Mouse (Mus musculus) adrenal gland, adult 18-20 months (tissue): ENCODE results near the gene Aatk. TPM values are rescaled to one million over a fixed set of nuclear protein-coding genes. Genes with fewer than 3 reads are reported as not detected.

ENCODE experiments used
- DNase-seq, 2 experiments: peaks; one replicate each; pipeline ENCODE4 v3.0.0; 2021 to 2022; ENCODE audit warnings: low spot score in 2 of 2
- total RNA-seq, 2 experiments: library from RNA; stranded (reverse); gene quantifications; 1 replicate in 1 of 2; 2 replicates in 1 of 2; pipeline ENCODE4 v1.2.3; 2021

Aatk gene
- total RNA-seq, 2 experiments from 2014 or later, result 10.3 to 22.0 TPM

DNA sequence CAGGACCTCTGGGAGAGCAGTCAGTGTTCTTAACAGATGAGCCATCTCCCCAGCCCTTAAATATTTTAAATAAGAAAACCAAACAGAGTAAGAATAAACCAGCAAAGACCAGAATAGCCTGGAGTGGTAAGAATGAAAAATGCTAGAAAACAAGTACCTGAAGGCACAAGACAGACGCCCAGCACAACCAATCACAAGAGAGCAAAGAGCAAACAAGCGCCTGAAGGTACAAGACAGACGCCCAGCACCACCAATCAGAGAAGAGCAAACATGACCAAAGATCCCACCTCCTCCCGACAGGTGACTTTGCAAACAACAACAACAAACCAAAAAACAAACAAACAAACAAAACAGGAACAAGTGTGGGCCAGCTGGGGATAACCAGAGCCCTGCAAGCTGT lies 6.9 kb upstream of the Aatk start:
- DNase-seq, result no peak

DNA sequence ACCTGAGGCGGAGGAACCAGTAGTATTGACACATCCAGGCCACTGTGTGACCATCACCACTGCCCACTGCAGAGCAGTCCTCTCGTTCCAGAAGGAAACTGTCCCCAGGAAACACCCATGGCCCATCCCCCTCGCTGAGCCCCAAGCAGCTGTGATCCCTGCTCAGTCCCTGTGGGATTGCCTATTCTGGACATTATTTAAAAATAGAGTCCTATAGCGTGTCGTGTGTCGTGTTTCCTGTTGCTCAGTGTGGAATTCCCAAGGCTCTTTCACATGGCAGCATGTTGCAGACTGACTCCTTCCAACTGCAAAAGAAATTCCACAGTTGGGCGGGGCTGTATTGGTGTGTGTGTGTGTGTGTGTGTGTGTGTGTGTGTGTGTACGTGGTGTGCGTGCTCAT lies 5.3 kb upstream of the Aatk start:
- no peak for DNase-seq

DNA sequence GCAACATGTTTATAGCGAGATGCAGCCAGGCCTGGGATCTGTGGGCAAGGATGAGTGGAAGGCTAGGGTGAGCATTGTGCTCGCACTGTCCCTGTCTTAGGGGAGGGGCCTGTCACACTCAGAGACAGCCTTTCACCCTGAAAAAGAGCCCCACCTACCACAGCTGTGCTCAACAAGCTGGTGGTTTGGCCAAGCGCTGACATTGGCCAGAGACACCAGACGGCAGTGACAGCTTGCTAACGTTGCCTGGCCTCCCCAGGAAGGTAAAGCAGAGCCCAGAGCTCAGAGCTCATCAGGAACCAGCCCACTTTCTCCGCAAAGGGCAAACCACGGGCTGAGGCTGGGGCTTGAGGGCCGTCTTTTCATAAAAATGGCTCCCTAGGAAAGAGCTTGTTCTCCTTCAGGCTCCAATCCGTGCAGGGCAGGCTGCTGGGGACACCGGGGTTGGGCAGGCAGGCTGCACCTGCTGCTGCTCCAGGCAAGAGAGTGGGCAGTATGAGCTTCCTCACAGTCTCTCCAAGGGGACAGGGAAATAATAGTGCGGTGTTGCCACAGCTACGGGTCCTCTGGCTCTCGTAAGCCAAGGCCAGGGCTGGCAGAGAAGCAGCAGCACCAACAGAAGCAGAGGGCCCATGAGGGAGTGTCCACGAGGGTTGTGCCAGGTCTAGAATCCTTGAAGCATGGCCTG lies 4.3 kb upstream of the Aatk start:
- no peak for DNase-seq

- DNase-seq, result no peak
These were observed 2.1 kb upstream of the Aatk start for GRCm38 (mm10) chr11:120049067-120049466.

DNA sequence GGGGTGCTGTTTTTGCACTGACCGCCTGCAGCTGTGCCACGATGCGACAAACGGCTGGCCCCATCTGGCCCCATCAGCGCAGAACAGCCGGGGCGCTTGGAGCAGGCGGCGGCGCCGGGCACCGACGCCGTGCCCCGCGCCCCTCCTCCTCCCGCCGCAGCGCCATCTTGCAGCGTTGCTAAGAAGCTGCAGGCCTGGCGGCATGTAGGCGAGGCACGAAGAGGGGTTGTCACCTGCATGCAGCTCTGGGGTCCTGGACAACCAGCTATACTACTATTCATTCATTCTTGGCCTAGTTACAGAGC lies 1.2 kb upstream of the Aatk start:
- DNase-seq, result no peak

DNA sequence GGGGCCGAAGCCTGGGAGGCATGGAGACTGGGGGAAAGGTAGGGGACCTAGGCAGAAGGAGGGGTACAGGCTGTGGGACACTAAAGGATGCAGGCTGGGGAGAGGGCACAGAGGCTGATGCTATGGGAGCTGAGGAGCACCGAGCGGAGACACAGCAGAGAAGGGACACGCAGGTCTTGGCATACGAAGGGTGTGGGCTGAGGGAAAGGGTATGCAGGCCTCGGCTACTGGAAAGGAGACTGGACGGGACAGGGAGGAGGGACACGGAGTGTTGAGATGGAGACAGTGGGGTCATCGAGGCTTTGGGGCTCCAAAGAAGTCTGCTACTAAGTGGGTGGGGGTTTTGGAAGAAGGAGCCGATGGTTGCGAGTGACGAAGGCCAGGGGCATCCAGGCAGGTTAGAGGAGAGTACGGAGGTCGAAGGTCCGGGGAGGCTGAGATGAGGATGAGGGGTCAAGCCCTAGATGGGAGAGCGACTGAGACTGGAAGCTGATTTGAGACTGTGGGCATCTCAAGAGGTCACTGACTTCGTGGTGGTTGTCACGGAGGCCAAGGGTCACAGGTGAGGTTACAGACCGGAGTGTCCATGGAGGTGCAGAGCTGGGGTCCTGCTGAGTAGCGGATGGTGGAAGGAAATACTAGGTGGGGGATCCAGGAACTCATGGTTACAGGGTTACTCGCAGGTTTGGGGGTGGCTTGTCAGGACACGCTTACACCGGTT lies 724 bp upstream of the Aatk start:
- DNase-seq, result no peak

DNA sequence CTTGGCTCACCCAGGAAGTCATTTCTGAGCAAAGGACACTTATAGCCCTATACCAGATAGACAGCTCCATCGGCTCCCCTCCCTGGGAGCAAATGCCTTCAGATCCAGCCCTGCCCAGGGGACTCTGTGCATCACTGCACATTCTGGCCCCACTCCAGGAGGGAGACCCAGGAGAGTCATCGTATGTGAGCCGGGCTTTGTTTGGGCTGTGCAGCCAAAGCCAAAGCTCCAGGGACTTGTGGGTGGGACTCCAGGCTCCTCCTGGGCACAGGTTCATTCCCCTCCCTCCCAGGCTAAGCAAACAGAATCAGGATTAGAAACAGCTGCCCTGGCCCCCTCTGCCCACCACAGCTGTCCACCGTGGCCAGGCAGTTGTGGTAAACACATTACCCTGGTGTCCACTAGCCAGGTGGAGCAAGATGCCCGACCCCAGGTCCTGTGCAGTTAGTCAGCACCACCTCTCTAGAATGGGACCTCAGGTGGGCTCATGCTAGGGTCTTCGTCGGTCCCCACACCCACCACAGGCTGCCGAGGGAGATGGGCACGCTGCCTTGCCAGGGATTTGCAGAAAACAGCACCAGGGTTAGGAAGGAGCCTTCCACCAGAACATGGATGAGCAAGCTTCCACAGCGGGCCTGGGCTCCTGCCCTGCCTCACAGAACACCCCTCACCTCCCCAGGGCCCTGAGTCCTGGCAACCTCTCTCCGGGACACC lies 971 bp downstream of the Aatk start:
- no peak for DNase-seq

DNA sequence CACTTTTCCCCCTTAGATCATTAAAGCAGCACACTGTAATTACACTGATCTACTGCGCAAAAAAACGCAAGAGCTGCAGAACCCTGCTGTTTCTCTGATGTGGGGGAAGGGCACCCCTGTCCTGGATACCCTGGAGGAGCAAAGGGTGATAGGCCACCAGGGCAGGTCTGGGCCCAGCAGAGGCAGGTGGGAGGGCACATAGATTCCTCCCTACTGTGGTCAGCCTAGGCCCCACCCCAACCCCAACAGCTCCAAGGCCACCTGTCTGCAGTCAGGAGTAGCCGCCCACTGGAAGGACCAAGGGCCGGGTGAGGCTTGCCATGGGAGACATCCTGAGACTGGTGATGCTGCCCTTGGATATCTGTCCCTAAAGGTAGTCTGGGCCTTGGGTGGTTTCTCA lies 1.6 kb downstream of the Aatk start:
- DNase-seq, result no peak

GRCm38 (mm10) chr11:120042141-120042838 lies 4.7 kb downstream of the Aatk start:
- no peak for DNase-seq

GRCm38 (mm10) chr11:120041191-120042123 lies 5.5 kb downstream of the Aatk start:
- DNase-seq, result peak in 1 of 2 experiments; percentile 58

DNA sequence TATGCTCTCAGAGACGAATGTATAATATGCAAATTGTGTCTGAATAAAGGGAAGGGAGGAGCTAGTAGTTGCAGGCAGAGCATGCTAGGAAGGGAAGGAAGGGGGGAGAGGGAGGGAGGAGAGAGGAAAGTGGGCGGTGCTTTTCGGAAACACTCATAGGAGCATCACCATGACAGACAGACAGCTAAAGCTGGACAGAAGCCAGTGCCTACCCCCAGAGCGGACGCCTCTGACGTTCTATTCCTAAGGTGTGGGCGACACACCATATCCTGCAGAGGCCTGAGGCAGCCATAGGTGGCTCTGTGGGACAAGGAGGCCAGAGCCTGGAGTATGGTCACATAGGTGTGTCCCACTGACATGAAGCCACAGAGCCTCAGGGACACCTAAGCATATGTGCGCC lies 6.5 kb downstream of the Aatk start:
- DNase-seq, result no peak

DNA sequence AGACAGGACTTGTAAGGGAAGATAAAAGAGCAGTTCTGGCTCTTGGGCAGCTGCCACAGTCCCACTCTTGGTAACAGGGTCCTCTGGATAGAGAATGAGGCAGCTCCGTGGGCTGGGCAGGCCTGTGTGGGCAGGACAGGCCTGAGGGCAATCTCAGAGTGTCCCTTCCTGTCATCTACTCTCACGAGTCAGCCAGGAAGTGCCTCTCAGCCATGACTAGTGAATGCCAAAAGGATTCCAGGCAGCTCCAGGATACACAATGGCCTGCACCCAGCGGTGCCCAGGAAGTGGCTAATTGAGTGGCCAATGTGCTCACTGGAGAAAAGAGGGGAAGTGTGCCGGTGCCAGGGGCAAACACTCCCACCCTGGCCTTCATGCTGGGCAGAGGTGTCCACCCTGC lies 7.4 kb downstream of the Aatk start:
- no peak for DNase-seq

GRCm38 (mm10) chr11:120034762-120035161 lies 12.2 kb downstream of the Aatk start:
- DNase-seq, result no peak

DNA sequence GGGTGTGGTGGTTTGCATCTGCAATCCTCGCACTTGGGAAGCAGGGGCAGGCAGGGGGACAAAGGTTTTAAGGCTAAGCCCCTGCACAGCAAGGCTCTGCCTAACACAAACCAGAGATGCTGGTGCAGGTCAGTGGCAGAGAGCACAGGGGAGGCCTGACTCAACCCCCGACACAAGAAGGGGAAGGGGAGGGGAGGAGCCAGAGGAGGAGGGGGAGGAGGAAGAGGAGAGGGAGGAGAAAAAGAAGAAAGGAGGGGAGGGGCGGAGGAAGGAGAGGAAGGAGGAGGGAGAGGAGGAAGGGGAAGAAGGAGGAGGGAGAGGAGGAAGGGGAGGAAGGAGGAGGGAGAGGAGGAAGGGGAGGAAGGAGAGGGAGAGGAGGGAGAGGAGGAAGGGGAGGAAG lies 12.7 kb downstream of the Aatk start:
- DNase-seq, result no peak

DNA sequence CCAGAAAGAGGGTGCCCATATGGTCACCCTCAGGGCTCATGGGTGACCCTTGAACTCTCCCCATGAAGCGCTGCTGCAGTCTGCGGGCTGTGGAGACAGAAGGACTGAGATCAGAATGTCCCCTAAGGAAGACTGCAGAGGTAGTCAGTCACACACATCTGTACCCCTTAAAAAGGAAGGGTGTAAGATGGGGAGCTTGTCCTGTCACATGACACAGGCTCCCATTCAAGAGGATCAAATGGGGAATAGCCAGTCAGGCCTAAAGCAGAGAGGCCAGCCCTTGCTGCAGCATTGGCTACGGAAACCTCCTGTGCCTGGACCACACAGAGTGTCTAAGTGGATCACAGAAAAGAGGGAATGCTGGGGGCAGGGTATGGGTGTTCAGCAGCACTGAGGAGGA lies 13.5 kb downstream of the Aatk start:
- no peak for DNase-seq

DNA sequence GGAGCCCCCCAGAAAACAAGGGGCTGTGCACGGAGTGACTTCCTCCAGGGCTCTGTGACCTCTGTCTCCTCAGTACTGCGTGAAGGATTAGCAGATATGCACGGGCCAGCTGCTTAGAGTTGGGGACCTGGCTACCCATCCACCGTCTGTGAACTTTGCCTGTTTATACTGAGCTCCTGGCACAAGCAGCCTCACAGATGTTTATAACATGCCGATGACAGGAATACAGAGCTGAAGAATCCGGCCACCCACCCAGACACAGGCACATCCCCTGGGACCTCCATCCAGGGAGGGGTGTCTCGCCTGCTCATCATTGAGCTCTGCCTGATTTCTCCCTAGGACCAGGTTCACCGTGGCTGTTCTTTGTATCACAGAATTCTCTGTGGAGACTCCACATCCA lies 14.9 kb downstream of the Aatk start:
- DNase-seq, result no peak

GRCm38 (mm10) chr11:120030145-120030901 lies 16.6 kb downstream of the Aatk start:
- DNase-seq, result peak; percentile 56 to 58

DNA sequence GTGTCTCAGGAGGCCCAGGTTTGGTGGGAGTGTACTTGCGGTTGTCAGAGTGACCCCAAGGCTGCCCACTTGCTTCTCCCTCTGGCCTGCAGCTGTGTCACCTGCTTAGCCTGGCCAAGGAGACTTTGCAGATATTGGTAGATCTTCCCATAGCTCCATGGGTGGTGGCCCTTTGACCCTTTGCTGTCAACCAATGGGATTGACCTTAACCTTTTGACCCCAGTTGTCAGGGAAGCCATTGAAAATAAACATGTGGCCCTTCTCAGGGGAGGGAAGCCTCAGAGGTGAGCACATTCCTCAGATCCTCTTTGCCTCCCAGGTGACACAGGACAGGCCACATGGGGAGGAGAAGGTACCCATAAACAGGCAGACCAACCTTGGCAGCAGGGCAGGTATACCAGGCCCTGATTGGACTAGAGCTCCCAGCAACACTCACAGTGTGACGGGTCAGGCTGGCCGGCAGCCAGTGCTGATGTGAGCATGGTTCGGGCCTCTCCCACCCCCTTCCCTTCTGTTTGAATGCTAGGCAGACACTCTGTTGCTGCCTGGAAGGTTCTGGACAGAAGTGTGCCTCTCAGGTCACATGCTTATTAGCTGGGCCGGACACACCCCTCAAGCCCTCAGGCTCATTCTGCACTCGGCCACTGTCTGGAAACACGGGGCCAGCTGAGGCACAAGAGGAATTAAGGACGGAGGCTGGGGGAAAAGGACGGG lies 17.4 kb downstream of the Aatk start:
- DNase-seq, result no peak

DNA sequence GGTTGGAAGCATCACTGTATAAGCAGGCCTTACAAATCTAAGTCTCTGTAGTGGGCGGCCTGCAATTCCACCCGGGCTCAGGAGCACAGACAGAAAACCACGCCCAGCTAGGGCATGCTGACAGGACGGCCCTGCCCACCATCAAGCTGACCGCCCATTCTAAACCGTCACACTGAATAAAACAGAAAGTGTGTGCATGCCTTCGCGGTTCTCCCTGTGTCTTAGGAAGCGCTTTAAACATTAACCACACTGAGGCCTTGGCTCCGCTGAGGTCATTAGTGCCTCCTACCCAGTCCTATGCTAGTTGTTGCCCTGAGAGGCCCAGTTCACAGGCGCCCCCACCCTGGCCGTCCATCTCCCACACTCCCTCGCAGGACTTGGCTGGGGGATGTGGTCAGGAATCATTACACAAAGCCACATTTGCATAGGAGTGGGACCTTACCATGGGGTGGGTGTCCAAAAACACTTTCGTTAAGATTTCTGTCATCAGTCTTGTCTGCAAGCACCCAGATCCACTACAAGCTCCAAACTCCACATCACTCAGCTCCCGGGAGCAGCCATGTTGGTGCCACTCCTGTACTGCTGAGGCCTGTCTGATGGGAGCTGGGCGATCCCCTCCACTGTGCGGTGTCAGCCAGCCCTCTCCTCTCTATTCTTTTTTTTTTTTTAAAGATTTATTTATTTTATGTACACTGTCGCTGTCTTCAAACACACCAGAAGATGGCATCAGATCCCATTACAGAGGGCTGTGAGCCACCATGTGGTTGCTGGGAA lies 18.5 kb downstream of the Aatk start:
- no peak for DNase-seq
